Mouse (Mus musculus): Measurements from ENCODE around the gene Dbn1. TPM values are rescaled to one million over a fixed set of nuclear protein-coding genes. Genes with fewer than 3 reads are reported as not detected.

Dbn1 gene
- polyA plus RNA-seq, 1 experiment, result 108 TPM

DNA sequence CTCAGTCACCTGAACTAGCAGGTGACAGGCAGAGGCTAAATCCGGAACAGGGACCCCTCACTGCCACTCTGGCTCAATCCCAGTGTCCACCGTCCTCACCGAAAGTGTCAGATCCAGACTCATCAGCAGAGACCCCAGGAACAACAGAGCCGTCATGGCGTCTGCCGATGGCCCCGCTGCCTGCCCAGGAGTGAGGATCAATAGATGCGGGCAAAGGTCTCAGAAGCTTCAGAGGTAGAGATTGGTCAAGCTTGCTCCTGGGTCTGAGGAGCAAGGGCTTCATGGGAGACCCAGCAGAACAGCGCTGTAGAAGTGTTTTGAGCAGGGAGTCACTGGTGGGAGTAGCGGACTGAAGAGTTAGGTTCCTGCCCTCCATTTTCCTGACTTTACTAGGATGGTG, 61.3 kb downstream of the Dbn1 start, which contains the start of gene F12:
Gene F12 (minus strand): TSS at position 181 of the 400 bp plus-strand sequence.
- no peak for TF ChIP-seq CTCF (IDR thresholded peaks at IDR 0.05; ENCODE audit: borderline replicate concordance, insufficient read depth, low read depth, low read length)
- TF ChIP-seq POLR2A (IDR thresholded peaks at IDR 0.05; ENCODE audit: borderline replicate concordance, insufficient read depth, low read length), result no peak
- H3K27ac ChIP-seq (ENCODE audit: insufficient read depth, low read length), result no peak within 1 kb of the TSS
- DNase-seq, result no peak
- H3K4me3 ChIP-seq (replicated peaks; ENCODE audit: insufficient read depth, low read depth, low read length), result no peak within 1 kb of the TSS
- WGBS, result 91% methylated on average over 10 of the region's 10 CpGs
- H3K4me1 ChIP-seq (ENCODE audit: control insufficient read depth, insufficient read depth, low read length), result peaks cover under 1% of the 10 kb centered on the region; the same call in 1 of the 2 replicates
- no peaks in the 10 kb centered on the region for H3K27me3 ChIP-seq (ENCODE audit: control insufficient read depth, insufficient read depth, low read length)

Other genes with a start within 250 kb of the Dbn1 start
- gene Prelid1, start 167.6 kb downstream of the Dbn1 start, polyA plus RNA-seq (2012; rRNA removed), result 186 and 191 TPM in 2 replicates
- gene Rab24, start 166.2 kb downstream of the Dbn1 start, polyA plus RNA-seq (2012; rRNA removed), result 146 and 148 TPM in 2 replicates
- 0.17 and 0.38 TPM in 2 replicates for gene Mxd3, start 158.3 kb downstream of the Dbn1 start, polyA plus RNA-seq (2012; rRNA removed)
- 65.1 and 66.7 TPM in 2 replicates for gene Lman2, start 125.3 kb downstream of the Dbn1 start, polyA plus RNA-seq (2012; rRNA removed)
- 0.30 and 0.46 TPM in 2 replicates for gene Rgs14, start 118.4 kb downstream of the Dbn1 start, polyA plus RNA-seq (2012; rRNA removed)
- not detected in 2 replicates for gene Slc34a1, start 89.9 kb downstream of the Dbn1 start, polyA plus RNA-seq (2012; rRNA removed)
- not detected in 2 replicates for gene Pfn3, start 72.9 kb downstream of the Dbn1 start, polyA plus RNA-seq (2012; rRNA removed)
- 0.05 and 0.11 TPM in 2 replicates for gene F12, start 61.3 kb downstream of the Dbn1 start, polyA plus RNA-seq (2012; rRNA removed)
- 52.7 and 53.9 TPM in 2 replicates for gene Grk6, start 43.0 kb downstream of the Dbn1 start, polyA plus RNA-seq (2012; rRNA removed)
- gene Prr7, start 23.8 kb downstream of the Dbn1 start, polyA plus RNA-seq (2012; rRNA removed), result 10.7 and 13.0 TPM in 2 replicates
- 66.8 and 67.2 TPM in 2 replicates for gene Pdlim7, start 25.6 kb upstream of the Dbn1 start, polyA plus RNA-seq (2012; rRNA removed)
- 9.3 and 9.8 TPM in 2 replicates for gene Dok3, start 41.2 kb upstream of the Dbn1 start, polyA plus RNA-seq (2012; rRNA removed)
- gene Ddx41, start 48.5 kb upstream of the Dbn1 start, polyA plus RNA-seq (2012; rRNA removed), result 66.3 and 70.3 TPM in 2 replicates
- 127 and 128 TPM in 2 replicates for gene Fam193b, start 83.0 kb upstream of the Dbn1 start, polyA plus RNA-seq (2012; rRNA removed)
- 107 and 113 TPM in 2 replicates for gene Tmed9, start 85.6 kb upstream of the Dbn1 start, polyA plus RNA-seq (2012; rRNA removed)
- 27.9 and 32.0 TPM in 2 replicates for gene B4galt7, start 111.8 kb upstream of the Dbn1 start, polyA plus RNA-seq (2012; rRNA removed)
- 63.9 and 64.3 TPM in 2 replicates for gene Caml, start 134.9 kb upstream of the Dbn1 start, polyA plus RNA-seq (2012; rRNA removed)
- 55.3 and 58.6 TPM in 2 replicates for gene Ddx46, start 146.9 kb upstream of the Dbn1 start, polyA plus RNA-seq (2012; rRNA removed)
- 63.4 and 72.9 TPM in 2 replicates for gene B230219D22Rik, start 205.0 kb upstream of the Dbn1 start, polyA plus RNA-seq (2012; rRNA removed)
- gene Txndc15, start 226.5 kb upstream of the Dbn1 start, polyA plus RNA-seq (2012; rRNA removed), result 74.3 and 74.9 TPM in 2 replicates
- 38.0 and 40.0 TPM in 2 replicates for gene Pcbd2, start 239.3 kb upstream of the Dbn1 start, polyA plus RNA-seq (2012; rRNA removed)

Measured in cerebellum, adult 2 months (tissue).